In the genomic region with DNA sequence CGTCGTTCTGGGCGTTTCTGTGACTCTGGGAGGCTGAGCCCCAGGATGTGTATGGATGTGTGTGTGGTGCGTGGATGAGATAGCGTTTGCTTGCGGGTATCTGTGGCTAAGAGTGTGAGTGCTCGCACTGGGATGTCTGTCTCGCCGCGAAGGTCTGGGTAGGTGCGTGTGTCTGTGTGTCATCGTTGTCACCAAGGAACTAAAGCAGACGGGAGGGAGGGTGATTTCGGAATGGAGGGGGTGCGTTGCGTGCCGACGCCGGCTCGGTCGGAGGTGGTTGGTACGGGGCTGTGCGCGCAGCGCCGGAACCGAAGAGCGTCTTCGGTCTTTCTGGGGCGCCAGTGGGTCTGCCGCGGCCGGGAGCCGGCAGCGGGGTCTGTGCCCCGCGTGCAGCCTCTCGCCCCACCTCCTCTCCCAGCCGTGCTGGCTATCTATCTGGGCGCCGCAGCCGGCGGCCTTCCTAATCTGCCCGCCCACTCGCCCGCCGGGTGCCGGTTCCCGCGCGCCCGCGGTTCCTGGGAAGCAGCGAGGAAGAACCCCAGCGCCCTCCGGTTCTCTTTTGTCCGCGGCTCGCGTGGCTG, we compare ENCODE assay signal across 8 mouse cellular contexts. TPM values are rescaled to one million over a fixed set of nuclear protein-coding genes. Genes with fewer than 3 reads are reported as not detected.
A peak's percentile ranks its signal among the peaks of the same experiment; 100 is the strongest.
DNase-seq lines count a peak whose midpoint lies in the region; ATAC-seq and TF ChIP-seq lines count a peak whose summit lies in the region.

No protein-coding gene starts in this region.

- peak overlapping the region; percentile 91 for H3K9ac ChIP-seq in forebrain, postnatal 0 days
- H3K9ac ChIP-seq in intestine, postnatal 0 days (ENCODE audit: low read depth, low read length): peak overlapping the region; percentile 48
- peak overlapping the region; percentile 92 for H3K9ac ChIP-seq in liver, adult 2 months (ENCODE audit: low read depth, low read length)

- TF ChIP-seq CTCF in forebrain, postnatal 0 days (IDR thresholded peaks at IDR 0.05; ENCODE audit: low read depth): no peak
- no peak for TF ChIP-seq CTCF in intestine, postnatal 0 days (IDR thresholded peaks at IDR 0.05; ENCODE audit: low read depth)
- TF ChIP-seq CTCF in liver, adult 2 months (IDR thresholded peaks at IDR 0.05; ENCODE audit: low read depth, low read length): no peak

- no peaks in the 10 kb centered on the region for H3K27me3 ChIP-seq in forebrain, postnatal 0 days (ENCODE audit: insufficient read depth, low read length)
- 0 out of 2 replicates have a peak, but pooled peaks cover 3% of the 10 kb centered on the region for H3K27me3 ChIP-seq in intestine, postnatal 0 days (replicated peaks; ENCODE audit: control insufficient read depth, insufficient read depth, low read length)
- no peaks in the 10 kb centered on the region for H3K27me3 ChIP-seq in liver, adult 2 months (ENCODE audit: control insufficient read depth, insufficient read depth, low read length)
- no peaks in the 10 kb centered on the region for H3K27me3 ChIP-seq in myocyte (ENCODE audit: control insufficient read depth, insufficient read depth, insufficient read length)

- peak overlapping the region; percentile 76 for H3K4me3 ChIP-seq in forebrain, postnatal 0 days (ENCODE audit: low read depth, low read length)
- peak overlapping the region; percentile 78 for H3K4me3 ChIP-seq in intestine, postnatal 0 days (ENCODE audit: low read depth, low read length)
- peak overlapping the region; percentile 84 for H3K4me3 ChIP-seq in liver, adult 2 months (ENCODE audit: insufficient read depth, low read depth, low read length)
- H3K4me3 ChIP-seq in myocyte: peak overlapping the region; percentile 96

- H3K9me3 ChIP-seq in forebrain, postnatal 0 days (ENCODE audit: low read length): no peaks in the 10 kb centered on the region
- H3K9me3 ChIP-seq in intestine, postnatal 0 days (ENCODE audit: control insufficient read depth): no peaks in the 10 kb centered on the region

- peak; percentile 62 for ATAC-seq in forebrain, postnatal 0 days
- ATAC-seq in intestine, postnatal 0 days: peak; percentile 16

- H3K4me2 ChIP-seq in forebrain, postnatal 0 days (ENCODE audit: low read depth): peak overlapping the region; percentile 91
- H3K4me2 ChIP-seq in intestine, postnatal 0 days (replicated peaks; ENCODE audit: low read depth): peak overlapping the region; percentile 99
- H3K4me2 ChIP-seq in myocyte (ENCODE audit: low read depth): peak overlapping the region; percentile 69

- DNase-seq in thymus, postnatal 0 days (ENCODE audit: low spot score): peak; percentile 28
- DNase-seq in thymus, adult 18-20 months: no peak
- peak; percentile 33 for DNase-seq in c-Kit-positive CD71-negative TER-119-negative erythroid progenitor cells, embryonic 14.5 days (ENCODE audit: low read depth)
- DNase-seq in forebrain, postnatal 0 days: peak; percentile 79
- DNase-seq in liver, adult 2 months (ENCODE audit: extremely low read depth, low read depth, low spot score): no peak
- peak; percentile 72 for DNase-seq in testis, postnatal 10 days (ENCODE audit: low spot score)

- no peaks in the 10 kb centered on the region for H3K4me1 ChIP-seq in forebrain, postnatal 0 days (ENCODE audit: insufficient read depth)
- H3K4me1 ChIP-seq in intestine, postnatal 0 days (replicated peaks; ENCODE audit: control insufficient read depth, insufficient read depth, low read length): no peaks in the 10 kb centered on the region; the same call in 1 of the 2 replicates
- peaks cover 15% of the 10 kb centered on the region for H3K4me1 ChIP-seq in liver, adult 2 months (ENCODE audit: control insufficient read depth, insufficient read depth, low read length)

- peak overlapping the region; percentile 49 for H3ac ChIP-seq in myocyte (ENCODE audit: control insufficient read depth, insufficient read length)

- H3K27ac ChIP-seq in forebrain, postnatal 0 days (ENCODE audit: low read depth, low read length): peak overlapping the region; percentile 93
- H3K27ac ChIP-seq in intestine, postnatal 0 days (ENCODE audit: low read depth, low read length): peak overlapping the region; percentile 81
- H3K27ac ChIP-seq in liver, adult 2 months (replicated peaks; ENCODE audit: insufficient read depth, low read depth, low read length): peak overlapping the region; percentile 92

- no peaks in the 10 kb centered on the region for H3K36me3 ChIP-seq in forebrain, postnatal 0 days (ENCODE audit: insufficient read depth)
- no peaks in the 10 kb centered on the region for H3K36me3 ChIP-seq in intestine, postnatal 0 days (ENCODE audit: control insufficient read depth, insufficient read depth)
- no peaks in the 10 kb centered on the region for H3K36me3 ChIP-seq in liver, adult 2 months (ENCODE audit: control insufficient read depth, insufficient read depth, low read length)
- H3K36me3 ChIP-seq in myocyte (ENCODE audit: control insufficient read depth, insufficient read depth): no peaks in the 10 kb centered on the region

- peaks cover 9% of the 10 kb centered on the region; the same call in 1 of the 2 replicates for H3K79me2 ChIP-seq in liver, adult 2 months (ENCODE audit: control insufficient read depth, insufficient read depth, low read length)
- peaks cover 22% of the 10 kb centered on the region for H3K79me2 ChIP-seq in myocyte (ENCODE audit: control insufficient read depth, insufficient read depth)

- no peak for TF ChIP-seq POLR2A in liver, adult 2 months (IDR thresholded peaks at IDR 0.05; ENCODE audit: extremely low read depth, insufficient read depth, low read length)
- no peak for TF ChIP-seq POLR2A in myocyte (IDR thresholded peaks at IDR 0.05; ENCODE audit: insufficient read length, low read depth)

- WGBS in forebrain, postnatal 0 days: under 1% methylated on average over 60 of the region's 60 CpGs
- WGBS in intestine, postnatal 0 days: under 1% methylated on average over 60 of the region's 60 CpGs
- WGBS in liver, adult 2 months: under 1% methylated on average over 60 of the region's 60 CpGs

TF ChIP-seq in myocyte, 11 proteins besides CTCF, POLR2A, EP300 and RAD21:
- TF ChIP-seq CEBPB (IDR thresholded peaks at IDR 0.05; ENCODE audit: insufficient read depth, poor library complexity, severe bottlenecking) (no peak), E2F4 (IDR thresholded peaks at IDR 0.05; ENCODE audit: insufficient read depth) (no peak)

RNA-seq across cellular contexts. Expression of a gene that starts 1.3 kb away (rescaled TPM):
- 1.4 and 2.6 TPM in 2 replicates for polyA plus RNA-seq in thymus, postnatal 0 days (2015; fragmentation: Nextera tagmentation; extraction: Ambion mirVana)
- total RNA-seq in forebrain, postnatal 0 days (2014; rRNA removed): 30.6 and 35.0 TPM in 2 replicates
- 18.7 and 33.7 TPM in 2 replicates for polyA plus RNA-seq in forebrain, postnatal 0 days (2015; fragmentation: Nextera tagmentation; extraction: Ambion mirVana)
- polyA plus RNA-seq in intestine, postnatal 0 days (2015; fragmentation: Nextera tagmentation; extraction: Ambion mirVana): 4.9 and 5.8 TPM in 2 replicates
- 9.1 and 11.0 TPM in 2 replicates for total RNA-seq in liver, adult 2 months (2014; rRNA removed)
- polyA plus RNA-seq in liver, adult 2 months (2012; rRNA removed): 51.0 and 57.0 TPM in 2 replicates
- polyA plus RNA-seq in myocyte (2012; fragmentation: generic; extraction: Trizol): 129 TPM

RNA-seq across cellular contexts. Expression of a gene that starts 36.7 kb away (rescaled TPM):
- polyA plus RNA-seq in thymus, postnatal 0 days (2015; fragmentation: Nextera tagmentation; extraction: Ambion mirVana): 0.08 and 0.33 TPM in 2 replicates
- 3.4 and 7.7 TPM in 2 replicates for total RNA-seq in forebrain, postnatal 0 days (2014; rRNA removed)
- 0.94 and 1.5 TPM in 2 replicates for polyA plus RNA-seq in forebrain, postnatal 0 days (2015; fragmentation: Nextera tagmentation; extraction: Ambion mirVana)
- polyA plus RNA-seq in intestine, postnatal 0 days (2015; fragmentation: Nextera tagmentation; extraction: Ambion mirVana): 0.64 and 0.80 TPM in 2 replicates
- not detected in 2 replicates for total RNA-seq in liver, adult 2 months (2014; rRNA removed)
- 0.51 and 0.54 TPM in 2 replicates for polyA plus RNA-seq in liver, adult 2 months (2012; rRNA removed)
- 1.8 TPM for polyA plus RNA-seq in myocyte (2012; fragmentation: generic; extraction: Trizol)

RNA-seq across cellular contexts. Expression of a gene that starts 47.7 kb away (rescaled TPM):
- 1.3 and 1.7 TPM in 2 replicates for polyA plus RNA-seq in thymus, postnatal 0 days (2015; fragmentation: Nextera tagmentation; extraction: Ambion mirVana)
- 179 and 192 TPM in 2 replicates for total RNA-seq in forebrain, postnatal 0 days (2014; rRNA removed)
- polyA plus RNA-seq in forebrain, postnatal 0 days (2015; fragmentation: Nextera tagmentation; extraction: Ambion mirVana): 89.0 and 90.6 TPM in 2 replicates
- 8.7 and 8.9 TPM in 2 replicates for polyA plus RNA-seq in intestine, postnatal 0 days (2015; fragmentation: Nextera tagmentation; extraction: Ambion mirVana)
- 0.18 and 0.34 TPM in 2 replicates for total RNA-seq in liver, adult 2 months (2014; rRNA removed)
- 0.29 and 0.80 TPM in 2 replicates for polyA plus RNA-seq in liver, adult 2 months (2012; rRNA removed)
- 41.6 TPM for polyA plus RNA-seq in myocyte (2012; fragmentation: generic; extraction: Trizol)

RNA-seq across cellular contexts. Expression of a gene that starts 51.5 kb away (rescaled TPM):
- 215 TPM in 2 replicates for polyA plus RNA-seq in thymus, postnatal 0 days (2015; fragmentation: Nextera tagmentation; extraction: Ambion mirVana)
- total RNA-seq in forebrain, postnatal 0 days (2014; rRNA removed): 557 and 600 TPM in 2 replicates
- 599 and 626 TPM in 2 replicates for polyA plus RNA-seq in forebrain, postnatal 0 days (2015; fragmentation: Nextera tagmentation; extraction: Ambion mirVana)
- polyA plus RNA-seq in intestine, postnatal 0 days (2015; fragmentation: Nextera tagmentation; extraction: Ambion mirVana): 441 and 442 TPM in 2 replicates
- 124 and 163 TPM in 2 replicates for total RNA-seq in liver, adult 2 months (2014; rRNA removed)
- 238 and 244 TPM in 2 replicates for polyA plus RNA-seq in liver, adult 2 months (2012; rRNA removed)
- polyA plus RNA-seq in myocyte (2012; fragmentation: generic; extraction: Trizol): 470 TPM

RNA-seq across cellular contexts. Expression of a gene that starts 56.2 kb away (rescaled TPM):
- polyA plus RNA-seq in thymus, postnatal 0 days (2015; fragmentation: Nextera tagmentation; extraction: Ambion mirVana): 20.4 and 22.5 TPM in 2 replicates
- total RNA-seq in forebrain, postnatal 0 days (2014; rRNA removed): 21.6 and 22.3 TPM in 2 replicates
- 16.7 and 17.4 TPM in 2 replicates for polyA plus RNA-seq in forebrain, postnatal 0 days (2015; fragmentation: Nextera tagmentation; extraction: Ambion mirVana)
- 5.0 and 5.5 TPM in 2 replicates for polyA plus RNA-seq in intestine, postnatal 0 days (2015; fragmentation: Nextera tagmentation; extraction: Ambion mirVana)
- 1.7 and 1.9 TPM in 2 replicates for total RNA-seq in liver, adult 2 months (2014; rRNA removed)
- 6.9 and 10.2 TPM in 2 replicates for polyA plus RNA-seq in liver, adult 2 months (2012; rRNA removed)
- polyA plus RNA-seq in myocyte (2012; fragmentation: generic; extraction: Trizol): 8.5 TPM

Comparison
In these comparisons a context has a peak if more than half of its experiments do, and no peak if none do; other contexts are left out.
1. DNase-seq: peak in thymus, postnatal 0 days (single experiment), c-Kit-positive CD71-negative TER-119-negative erythroid progenitor cells, embryonic 14.5 days (single experiment), forebrain, postnatal 0 days (single experiment) and testis, postnatal 10 days (single experiment); none in thymus, adult 18-20 months (0 of 2) and liver, adult 2 months (single experiment).
2. Peak in every context shown above with its lines, with median percentiles within 50 percentile points of each other: H3K27ac ChIP-seq, H3K4me2 ChIP-seq, H3K4me3 ChIP-seq and H3K9ac ChIP-seq.